Mouse (Mus musculus) left cerebral cortex, postnatal 10 days (tissue): ENCODE measurements around the gene Vps26a. TPM values are rescaled to one million over a fixed set of nuclear protein-coding genes. Genes with fewer than 3 reads are reported as not detected.

Experiments used
- DNase-seq, 2 experiments: peaks; one replicate each; pipeline ENCODE4 v3.0.0; 2021 to 2022; ENCODE audit warnings: low spot score in 2 of 2, mixed read lengths in 1 of 2; ENCODE audit errors: extremely low spot score in 1 of 2
- intact Hi-C: fragments of 180-260 bp; cut with DNase I; formaldehyde crosslinking; loops from one replicate; pipeline ENCODE4 v1.15.1; 2025
- total RNA-seq, 2 experiments: library from RNA; stranded (reverse); gene quantifications; 2 replicates each; pipeline ENCODE4 v1.2.3; 2021

Vps26a gene
- total RNA-seq, 2 experiments from 2014 or later = 46.3 to 47.9 TPM

- DNase-seq = no peak
- intact Hi-C loops = loop anchor here (10.0 kb wide), 1 partner anchor 344 kb away; no protein-coding TSS in a partner anchor
These were observed 56.2 kb downstream of the Vps26a start for GRCm38 (mm10) chr10:62430427-62430826.

- intact Hi-C loops = no loop called here
These were observed 61.3 kb downstream of the Vps26a start for GRCm38 (mm10) chr10:62425081-62425871.

GRCm38 (mm10) chr10:62422255-62422654, 64.3 kb downstream of the Vps26a start, which contains the start of gene Hkdc1:
Hkdc1 (minus strand) TSS chr10:62422491.
- intact Hi-C loops = no loop called here
- DNase-seq = no peak

More at GRCm38 (mm10) chr10:62425081-62425871, 61.3 kb downstream of the Vps26a start:
- no peak for DNase-seq

- intact Hi-C loops = no loop called here
- DNase-seq = no peak
These were observed 65.5 kb downstream of the Vps26a start for GRCm38 (mm10) chr10:62421127-62421526.

- intact Hi-C loops = no loop called here
- DNase-seq = no peak
These were observed 66.2 kb downstream of the Vps26a start for GRCm38 (mm10) chr10:62420399-62420798.

- intact Hi-C loops = no loop called here
- no peak for DNase-seq
These were observed 67.2 kb downstream of the Vps26a start for GRCm38 (mm10) chr10:62419422-62419821.

- no peak for DNase-seq
- intact Hi-C loops = no loop called here
These were observed 67.7 kb downstream of the Vps26a start for GRCm38 (mm10) chr10:62418831-62419356.

GRCm38 (mm10) chr10:62413606-62413982, 73.0 kb downstream of the Vps26a start:
- DNase-seq = no peak
- intact Hi-C loops = loop anchor here (5.0 kb wide), 1 partner anchor 226 kb away; no protein-coding TSS in a partner anchor

GRCm38 (mm10) chr10:62412906-62413605, 73.5 kb downstream of the Vps26a start:
- no peak for DNase-seq
- intact Hi-C loops = loop anchor here (5.0 kb wide), 1 partner anchor 226 kb away; no protein-coding TSS in a partner anchor

- DNase-seq = peak in 1 of 2 experiments; percentile 9
- intact Hi-C loops = loop anchor here (2.0 to 5.0 kb wide), 2 partner anchors 137 to 224 kb away; no protein-coding TSS in a partner anchor
These were observed 74.9 kb downstream of the Vps26a start for GRCm38 (mm10) chr10:62411431-62412410.

- DNase-seq = peak; percentile 63 to 67
- intact Hi-C loops = loop anchor here (2.0 to 5.0 kb wide), 2 partner anchors 136 to 224 kb away; no protein-coding TSS in a partner anchor
These were observed 75.7 kb downstream of the Vps26a start for GRCm38 (mm10) chr10:62410943-62411342.

Other genes starting within 250 kb of the Vps26a start
- under 1 TPM; 0.14 to 0.19 TPM for gene Tacr2, start 234.4 kb downstream of the Vps26a start, total RNA-seq
- 100 to 1,000 TPM; 309 to 314 TPM for gene Hk1, start 106.9 kb downstream of the Vps26a start, total RNA-seq
- gene Hkdc1, start 64.3 kb downstream of the Vps26a start, total RNA-seq = 1 to 10 TPM; 5.8 to 5.9 TPM
- gene 4930507D05Rik, start 37.3 kb downstream of the Vps26a start, total RNA-seq = 1 to 10 TPM; 2.7 to 3.0 TPM
- 10 to 100 TPM; 20.8 to 25.6 TPM for gene Supv3l1, start 37.1 kb downstream of the Vps26a start, total RNA-seq
- gene Srgn, start 40.6 kb upstream of the Vps26a start, total RNA-seq = 1 to 10 TPM; 6.5 to 9.5 TPM
- gene Kif1bp, start 91.7 kb upstream of the Vps26a start, total RNA-seq = 100 to 1,000 TPM; 140 to 143 TPM
- gene Ddx21, start 115.5 kb upstream of the Vps26a start, total RNA-seq = 10 to 100 TPM; 29.5 to 30.6 TPM
- gene Ddx50, start 164.4 kb upstream of the Vps26a start, total RNA-seq = 10 to 100 TPM; 85.1 to 92.5 TPM
- 1 to 10 TPM; 5.2 to 5.5 TPM for gene Stox1, start 239.3 kb upstream of the Vps26a start, total RNA-seq